Mouse (Mus musculus) liver, adult 2 months (tissue): ENCODE results near the gene Arl3.

Experiments
- CTCF ChIP-seq: fragments of 200-500 bp; IDR thresholded peaks from 2 replicates; pipeline ENCODE4 v1.5.1; 2011; ENCODE audit warnings: low read depth, low read length, control low read depth
- POLR2A ChIP-seq: fragments of 200-500 bp; IDR thresholded peaks from 2 replicates; pipeline ENCODE4 v1.6.1; 2011; ENCODE audit warnings: low read length, control low read depth; ENCODE audit not compliant: insufficient read depth; ENCODE audit errors: extremely low read depth

DNA sequence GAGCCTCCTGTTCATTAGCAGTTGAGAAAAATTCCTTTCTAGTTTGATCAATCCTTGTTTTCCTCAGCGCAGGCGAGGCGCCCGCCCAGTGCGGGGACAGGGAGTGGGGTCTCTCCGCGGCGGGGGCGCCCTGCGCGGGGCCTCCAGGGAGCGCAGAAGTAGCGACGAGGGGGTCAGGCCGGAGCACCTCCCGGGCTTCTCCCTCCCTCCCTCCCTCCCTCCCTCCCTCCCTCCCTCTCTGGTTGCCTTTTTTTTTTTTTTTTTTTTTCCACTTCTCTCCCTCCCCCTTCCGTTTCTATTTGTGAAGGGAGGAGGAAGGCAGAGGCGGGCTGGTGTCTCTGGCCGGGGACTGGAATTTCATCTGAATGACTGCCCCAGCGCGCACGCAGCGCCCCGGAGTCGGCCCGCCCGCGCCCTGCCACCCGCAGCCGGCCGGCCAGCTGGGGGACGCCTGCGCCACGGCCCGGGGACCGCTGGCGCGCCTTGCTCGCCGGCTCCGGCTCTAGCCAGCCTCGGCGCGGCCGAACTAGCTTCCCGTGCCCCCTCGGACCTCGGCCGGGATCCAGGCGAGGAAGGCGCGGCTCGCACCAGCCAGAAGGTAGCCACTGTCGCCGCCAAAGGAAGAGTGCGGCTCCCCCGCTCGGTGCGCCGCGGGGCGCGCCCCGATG, 71.5 kb downstream of the Arl3 start, which contains the start of gene Trim8:
- peak; percentile 80 for TF ChIP-seq POLR2A
- TF ChIP-seq CTCF: no peak
